Mouse (Mus musculus): ENCODE data around the gene Gm5108.

The Gm5108 gene

GRCm38 (mm10) chr5:67941369-67941768 is at the start of gene Gm5108:
Gm5108 (plus strand) TSS chr5:67941669.
- DNase-seq (ENCODE audit: low spot score in 2 of 2) = no peak

GRCm38 (mm10) chr5:67898921-67899320 is 42.5 kb upstream of the Gm5108 start:
- no peak for DNase-seq (ENCODE audit: low spot score in 2 of 2)

- DNase-seq (ENCODE audit: low spot score in 2 of 2) = no peak
Observed at GRCm38 (mm10) chr5:67904555-67904954, 36.9 kb upstream of the Gm5108 start.

GRCm38 (mm10) chr5:67930584-67930983 is 10.9 kb upstream of the Gm5108 start:
- no peak for DNase-seq (ENCODE audit: low spot score in 2 of 2)

- no peak for DNase-seq (ENCODE audit: low spot score in 2 of 2)
Observed at GRCm38 (mm10) chr5:67931623-67932022, 9.8 kb upstream of the Gm5108 start.

GRCm38 (mm10) chr5:67943199-67943598 is 1.7 kb downstream of the Gm5108 start:
- no peak for DNase-seq (ENCODE audit: low spot score in 2 of 2)

GRCm38 (mm10) chr5:67944074-67944785 is 2.8 kb downstream of the Gm5108 start:
- DNase-seq (ENCODE audit: low spot score in 2 of 2) = no peak

GRCm38 (mm10) chr5:67946321-67946720 is 4.9 kb downstream of the Gm5108 start, which contains the start of gene Gm21905:
Gm21905 (minus strand) TSS chr5:67946421.
- no peak for DNase-seq (ENCODE audit: low spot score in 2 of 2)

GRCm38 (mm10) chr5:67947006-67947405 is 5.5 kb downstream of the Gm5108 start:
- DNase-seq (ENCODE audit: low spot score in 2 of 2) = no peak

GRCm38 (mm10) chr5:67948074-67948473 is 6.6 kb downstream of the Gm5108 start:
- no peak for DNase-seq (ENCODE audit: low spot score in 2 of 2)

- no peak for DNase-seq (ENCODE audit: low spot score in 2 of 2)
Observed at GRCm38 (mm10) chr5:67954097-67954496, 12.6 kb downstream of the Gm5108 start.

GRCm38 (mm10) chr5:67955486-67955885 is 14.0 kb downstream of the Gm5108 start:
- no peak for DNase-seq (ENCODE audit: low spot score in 2 of 2)

- DNase-seq (ENCODE audit: low spot score in 2 of 2) = no peak
Observed at GRCm38 (mm10) chr5:67961708-67962629, 20.5 kb downstream of the Gm5108 start.

GRCm38 (mm10) chr5:67969536-67969935 is 28.1 kb downstream of the Gm5108 start:
- DNase-seq (ENCODE audit: low spot score in 2 of 2) = no peak

- no peak for DNase-seq (ENCODE audit: low spot score in 2 of 2)
Observed at GRCm38 (mm10) chr5:67981946-67982526, 40.6 kb downstream of the Gm5108 start.

- DNase-seq (ENCODE audit: low spot score in 2 of 2) = no peak
Observed at GRCm38 (mm10) chr5:67990426-67990825, 49.0 kb downstream of the Gm5108 start.

- no peak for DNase-seq (ENCODE audit: low spot score in 2 of 2)
Observed at GRCm38 (mm10) chr5:68002611-68003010, 61.1 kb downstream of the Gm5108 start.

- DNase-seq (ENCODE audit: low spot score in 2 of 2) = no peak
Observed at GRCm38 (mm10) chr5:68003904-68004303, 62.4 kb downstream of the Gm5108 start.

GRCm38 (mm10) chr5:68004419-68004818 is 63.0 kb downstream of the Gm5108 start:
- DNase-seq (ENCODE audit: low spot score in 2 of 2) = no peak

- DNase-seq (ENCODE audit: low spot score in 2 of 2) = no peak
Observed at GRCm38 (mm10) chr5:68007074-68007473, 65.6 kb downstream of the Gm5108 start.

- DNase-seq (ENCODE audit: low spot score in 2 of 2) = no peak
Observed at GRCm38 (mm10) chr5:68011569-68011968, 70.1 kb downstream of the Gm5108 start.

- DNase-seq (ENCODE audit: low spot score in 2 of 2) = peak; percentile 52 to 85
Observed at GRCm38 (mm10) chr5:68012618-68013017, 71.1 kb downstream of the Gm5108 start.

Measured in frontal cortex, postnatal 14 days (tissue).